Mouse (Mus musculus): ENCODE measurements around the gene Dnajb14. TPM values are rescaled to one million over a fixed set of nuclear protein-coding genes. Genes with fewer than 3 reads are reported as not detected.
"Not testable (repeated sequence)": the region's sequence is repeated elsewhere in the genome, so short reads cannot be mapped to it uniquely, and the experiment has no call there.

Gene Dnajb14
- total and polyA plus RNA-seq, 3 experiments = 2.8 to 7.0 (median 4.4) TPM

DNA sequence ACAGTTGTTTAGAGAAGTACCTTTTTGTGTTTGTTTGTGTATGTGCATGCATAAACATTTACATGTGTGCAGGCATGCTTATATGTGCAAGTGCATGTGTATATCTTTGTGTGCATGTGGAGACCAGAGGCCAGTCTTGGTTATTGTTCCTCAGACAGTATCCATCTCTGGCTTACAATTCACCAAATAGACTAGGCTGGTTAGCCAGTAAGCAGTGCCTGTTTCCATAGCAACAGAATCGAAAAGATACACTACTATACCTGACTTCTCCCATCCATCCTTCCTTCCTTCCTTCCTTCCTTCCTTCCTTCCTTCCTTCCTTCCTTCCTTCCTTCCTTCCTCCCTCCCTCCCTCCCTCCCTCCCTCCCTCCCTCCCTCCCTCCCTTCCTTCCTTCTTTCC is 96.5 kb downstream of the Dnajb14 start:
- H3K9ac ChIP-seq (ENCODE audit: insufficient read depth, low read depth); DNase-seq (ENCODE audit: extremely low read depth); H3K9me3 ChIP-seq (replicated peaks; ENCODE audit: low read length); H3K27me3 ChIP-seq (replicated peaks); dilution Hi-C loops (cut with MboI; ENCODE audit: extremely low pct_ligation_motif_present, extremely low pct_unique_long_range_greater_than_20kb, low sequenced_read_pairs): not testable (repeated sequence)
- Histone ChIP-seq H3K36me3 (replicated peaks in 1 of 2; ENCODE audit: control insufficient read depth in 1 of 2, insufficient read depth in 1 of 2, low read length in 1 of 2) (peaks cover 51 to 84% of the 10 kb centered on the region in 2 experiments), H3K4me2 (ENCODE audit: insufficient read depth, low read depth, poor library complexity, severe bottlenecking) (peak overlapping the region; percentile 22), H3K79me2 (replicated peaks; ENCODE audit: control insufficient read depth, extremely low read depth, insufficient read depth, poor library complexity, severe bottlenecking) (peaks cover 52% of the 10 kb centered on the region), H3K4me3 (replicated peaks in 1 of 3; ENCODE audit: low read depth in 2 of 3, low read length in 2 of 3, poor library complexity in 1 of 3) (peak overlapping the region in 1 of 3 experiments; percentile 8), H3K4me1 (ENCODE audit: control insufficient read depth in 1 of 2, insufficient read depth in 2 of 2) (peaks cover 44 to 85% of the 10 kb centered on the region in 2 experiments), H3K27ac (ENCODE audit: insufficient read depth, low read depth) (peak overlapping the region; percentile 89)
- in situ Hi-C loops (cut with MboI; ENCODE audit: low pct_ligation_motif_present, low pct_unique_long_range_greater_than_20kb, low sequenced_read_pairs) = loop anchor here (25.0 kb wide), 1 partner anchor 473 kb away; the partner anchor contains the start of gene Adh5

Other genes with a start within 250 kb of the Dnajb14 start
- gene Ddit4l, start 246.1 kb upstream of the Dnajb14 start, total RNA-seq (2012; rRNA removed) = 1.3 and 2.6 TPM in 2 replicates
- 2.2 and 2.8 TPM in 2 replicates for gene Ddit4l, start 246.1 kb upstream of the Dnajb14 start, total RNA-seq (2014; rRNA removed)
- 10.3 and 11.3 TPM in 2 replicates for gene Ddit4l, start 246.1 kb upstream of the Dnajb14 start, polyA plus RNA-seq (2012; ENCODE audit: insufficient read length, low read depth)
- gene Gm21962, start 196.2 kb upstream of the Dnajb14 start, total RNA-seq (2012; rRNA removed) = not detected in 2 replicates
- gene Gm21962, start 196.2 kb upstream of the Dnajb14 start, total RNA-seq (2014; rRNA removed) = not detected in 2 replicates
- not detected in 2 replicates for gene Gm21962, start 196.2 kb upstream of the Dnajb14 start, polyA plus RNA-seq (2012; ENCODE audit: insufficient read length, low read depth)
- 3,347 and 4,299 TPM in 2 replicates for gene H2afz, start 3.2 kb upstream of the Dnajb14 start, total RNA-seq (2012; rRNA removed)
- 4,409 and 4,907 TPM in 2 replicates for gene H2afz, start 3.2 kb upstream of the Dnajb14 start, total RNA-seq (2014; rRNA removed)
- 3,496 and 4,006 TPM in 2 replicates for gene H2afz, start 3.2 kb upstream of the Dnajb14 start, polyA plus RNA-seq (2012; ENCODE audit: insufficient read length, low read depth)
- 146 and 169 TPM in 2 replicates for gene Lamtor3, start 50.8 kb downstream of the Dnajb14 start, total RNA-seq (2012; rRNA removed)
- 245 and 260 TPM in 2 replicates for gene Lamtor3, start 50.8 kb downstream of the Dnajb14 start, total RNA-seq (2014; rRNA removed)
- 147 and 155 TPM in 2 replicates for gene Lamtor3, start 50.8 kb downstream of the Dnajb14 start, polyA plus RNA-seq (2012; ENCODE audit: insufficient read length, low read depth)
- gene Dapp1, start 113.9 kb downstream of the Dnajb14 start, total RNA-seq (2012; rRNA removed) = 55.5 and 63.6 TPM in 2 replicates
- 53.5 and 66.4 TPM in 2 replicates for gene Dapp1, start 113.9 kb downstream of the Dnajb14 start, total RNA-seq (2014; rRNA removed)
- gene Dapp1, start 113.9 kb downstream of the Dnajb14 start, polyA plus RNA-seq (2012; ENCODE audit: insufficient read length, low read depth) = 62.8 and 81.7 TPM in 2 replicates
- 1.3 and 2.0 TPM in 2 replicates for gene 1110002E22Rik, start 197.4 kb downstream of the Dnajb14 start, total RNA-seq (2012; rRNA removed)
- 0.43 and 0.66 TPM in 2 replicates for gene 1110002E22Rik, start 197.4 kb downstream of the Dnajb14 start, total RNA-seq (2014; rRNA removed)
- 2.3 and 2.6 TPM in 2 replicates for gene 1110002E22Rik, start 197.4 kb downstream of the Dnajb14 start, polyA plus RNA-seq (2012; ENCODE audit: insufficient read length, low read depth)
- 0.13 TPM in 1 of 2 replicates, not detected in the other for gene Gm5105, start 199.7 kb downstream of the Dnajb14 start, total RNA-seq (2012; rRNA removed)
- gene Gm5105, start 199.7 kb downstream of the Dnajb14 start, total RNA-seq (2014; rRNA removed) = not detected in 2 replicates
- not detected in 2 replicates for gene Gm5105, start 199.7 kb downstream of the Dnajb14 start, polyA plus RNA-seq (2012; ENCODE audit: insufficient read length, low read depth)

Measured in CH12.LX (cell line).